Mouse (Mus musculus) lung, postnatal 36 days (tissue): ENCODE data around the gene Plscr1.
A peak's percentile ranks its signal among the peaks of the same experiment; 100 is the strongest.

ENCODE experiments used
- DNase-seq: peaks from one replicate; pipeline ENCODE4 v3.0.0; 2022; ENCODE audit warnings: mixed read lengths

Gene Plscr1

GRCm38 (mm10) chr9:92260481-92261159 is 11.1 kb downstream of the Plscr1 start:
- DNase-seq = peak; percentile 48

GRCm38 (mm10) chr9:92265719-92266118 is 16.2 kb downstream of the Plscr1 start:
- no peak for DNase-seq

DNA sequence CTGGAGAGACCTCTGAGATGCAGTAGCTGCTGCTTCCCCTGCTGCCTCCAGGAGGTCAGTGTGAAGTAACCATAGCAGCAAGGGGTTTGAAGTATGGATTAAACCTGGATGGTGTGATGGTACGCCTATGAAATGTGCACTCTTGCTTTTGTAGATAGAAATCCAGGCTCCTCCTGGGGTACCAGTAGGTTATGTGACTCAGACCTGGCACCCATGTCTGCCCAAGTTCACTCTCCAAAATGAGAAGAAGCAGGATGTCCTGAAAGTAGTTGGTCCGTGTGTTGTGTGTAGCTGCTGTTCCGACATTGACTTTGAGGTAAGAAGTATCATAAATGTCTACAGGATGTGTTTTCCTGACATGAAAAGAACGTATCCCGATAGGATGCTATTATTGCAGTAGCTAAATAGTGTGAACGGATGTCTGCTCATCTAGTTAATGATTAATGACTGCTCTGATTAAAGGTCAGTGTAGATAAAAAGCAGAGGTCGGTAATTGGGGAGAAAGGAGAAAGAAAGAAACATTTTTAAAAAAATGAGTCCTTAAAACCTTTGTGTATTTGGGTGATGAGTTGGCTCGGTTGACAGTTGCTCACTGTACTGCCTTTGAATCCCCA is 17.1 kb downstream of the Plscr1 start:
- DNase-seq = no peak

DNA sequence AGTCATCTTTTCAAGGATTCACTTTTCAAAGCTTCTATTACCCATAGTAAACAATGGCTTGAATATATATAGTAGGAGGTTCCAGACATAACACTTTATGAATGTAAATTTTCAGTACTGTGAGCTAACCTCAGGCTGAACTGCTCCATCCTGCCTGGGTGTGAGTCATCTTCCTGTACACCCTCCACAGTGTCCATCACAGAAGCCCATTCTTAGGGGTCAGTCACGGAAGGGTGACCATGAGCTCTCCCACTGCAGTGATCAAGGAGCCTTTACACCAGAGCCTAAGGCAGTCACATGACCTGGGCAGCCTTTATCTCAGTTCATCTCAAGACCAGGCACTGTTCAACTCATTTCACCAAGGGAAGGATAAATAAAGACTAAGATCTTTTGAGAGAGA is 18.2 kb downstream of the Plscr1 start:
- DNase-seq = no peak

GRCm38 (mm10) chr9:92269829-92270404 is 20.4 kb downstream of the Plscr1 start:
- no peak for DNase-seq

GRCm38 (mm10) chr9:92270927-92271326 is 21.4 kb downstream of the Plscr1 start:
- DNase-seq = peak; percentile 91

DNA sequence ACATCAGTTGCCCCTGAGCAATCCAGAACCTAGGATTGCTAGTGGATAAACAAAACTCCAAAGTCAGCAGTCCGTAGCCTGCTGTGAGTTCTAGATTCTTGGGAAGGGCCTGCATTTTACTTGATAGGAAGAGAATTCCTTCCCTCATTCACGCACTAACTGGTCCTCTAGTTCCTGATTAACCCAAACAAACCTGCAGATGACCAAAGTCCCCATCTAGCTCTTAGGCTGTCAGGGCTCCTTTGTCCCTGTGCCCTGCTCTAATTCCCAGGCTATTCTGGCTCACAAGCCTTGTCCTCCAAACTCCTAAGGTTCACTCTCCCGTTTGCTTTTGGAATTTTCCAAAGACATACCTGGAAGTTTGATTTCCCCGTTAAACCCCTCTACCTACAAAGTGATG is 23.1 kb downstream of the Plscr1 start:
- DNase-seq = no peak

DNA sequence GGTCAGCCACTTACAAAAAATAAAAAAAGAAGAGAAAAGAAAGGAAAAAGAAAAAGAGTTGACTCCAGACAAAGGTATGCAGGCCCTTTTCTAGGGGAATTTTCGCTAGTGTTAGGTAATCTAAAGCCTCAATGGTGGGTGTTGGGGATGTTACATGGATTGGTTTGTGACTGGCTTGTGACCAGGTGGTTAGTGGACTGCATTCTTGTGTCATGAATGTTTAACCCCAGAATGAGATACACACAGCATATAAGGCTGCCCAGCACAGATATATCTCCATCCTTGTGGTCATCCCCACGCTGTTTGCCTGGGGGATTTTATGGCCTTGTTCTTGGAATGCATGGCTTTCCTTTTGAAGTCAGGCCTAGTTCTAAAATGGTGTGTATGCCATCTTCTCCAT is 23.7 kb downstream of the Plscr1 start:
- no peak for DNase-seq

DNA sequence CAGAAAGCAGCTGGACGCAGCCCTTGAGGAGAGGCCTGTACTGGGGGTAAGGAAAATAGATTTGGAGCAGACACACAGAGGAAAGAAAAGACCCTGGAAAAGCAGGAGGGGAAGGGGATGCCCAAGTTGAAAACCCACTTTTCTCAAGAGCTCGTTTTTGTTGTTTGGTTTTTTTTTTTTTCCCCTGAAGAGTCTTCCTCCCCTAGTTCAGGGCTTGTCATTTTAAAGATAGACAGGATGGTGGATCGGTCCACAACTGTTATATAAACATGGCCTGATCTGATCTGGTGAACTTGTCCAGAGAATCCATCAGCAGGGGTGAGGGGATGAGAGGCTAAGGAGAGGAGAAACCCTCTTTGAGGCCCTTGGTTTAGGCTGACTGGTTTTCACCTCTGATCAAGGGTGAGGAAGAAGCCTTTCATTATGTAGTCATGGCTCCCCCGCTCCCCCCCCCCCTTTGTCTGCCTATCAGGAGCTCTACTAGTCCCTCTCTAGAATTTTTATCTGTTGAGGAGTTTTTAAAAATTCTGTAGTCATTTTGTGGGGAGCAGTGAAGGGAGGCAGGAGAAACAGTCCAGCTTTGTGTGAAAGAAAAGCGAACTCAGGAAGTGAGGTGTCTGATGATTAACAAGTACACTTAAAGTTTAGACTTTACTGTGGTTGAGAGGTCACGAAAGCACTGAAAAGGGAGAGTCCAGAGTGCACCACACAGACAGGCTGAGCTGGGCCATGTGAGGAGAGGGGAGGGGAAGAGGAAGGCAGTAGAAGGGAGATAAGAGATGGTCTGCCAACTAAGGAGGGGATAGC is 24.6 kb downstream of the Plscr1 start:
- DNase-seq = no peak

DNA sequence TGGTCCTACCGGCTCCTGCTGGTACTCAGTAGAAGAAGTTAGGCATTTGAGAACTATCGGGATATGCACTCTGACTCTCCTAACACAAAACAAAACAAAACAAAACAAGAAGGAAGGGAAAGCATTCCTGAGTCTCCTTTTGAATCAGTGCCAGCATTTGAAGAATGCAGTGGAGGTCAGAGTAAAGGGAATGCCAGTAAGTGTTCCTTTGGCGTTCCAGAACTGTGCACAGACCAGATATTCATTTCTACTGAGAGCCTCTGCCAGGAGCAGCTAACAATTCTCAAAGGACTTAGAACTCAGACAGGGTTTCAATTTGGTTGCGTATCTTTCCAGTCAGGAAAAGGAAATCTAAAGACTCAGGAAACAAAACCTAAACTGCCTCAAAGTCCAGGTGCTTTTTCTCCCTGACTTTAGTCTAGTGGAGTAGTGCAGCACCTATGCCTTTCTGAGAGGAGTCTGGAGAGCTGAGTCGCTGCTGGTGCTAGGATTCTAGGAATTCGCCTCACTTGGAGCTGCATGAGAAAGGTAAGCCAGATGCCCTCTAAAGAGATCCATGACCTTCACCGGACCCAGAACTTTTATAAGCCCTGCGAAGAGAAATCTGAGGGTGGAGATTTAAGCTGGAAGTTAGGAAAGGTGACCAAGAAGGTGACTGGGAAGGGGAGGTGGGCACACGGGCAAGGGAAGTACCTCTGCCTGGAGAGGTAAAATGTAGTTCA is 26.1 kb downstream of the Plscr1 start, which contains the start of gene Plscr2:
Plscr2 (plus strand) TSS at position 117 of the 722 bp plus-strand sequence.
- peak; percentile 78 for DNase-seq

- DNase-seq = no peak
These were observed 26.8 kb downstream of the Plscr1 start for GRCm38 (mm10) chr9:92276360-92276759.

DNA sequence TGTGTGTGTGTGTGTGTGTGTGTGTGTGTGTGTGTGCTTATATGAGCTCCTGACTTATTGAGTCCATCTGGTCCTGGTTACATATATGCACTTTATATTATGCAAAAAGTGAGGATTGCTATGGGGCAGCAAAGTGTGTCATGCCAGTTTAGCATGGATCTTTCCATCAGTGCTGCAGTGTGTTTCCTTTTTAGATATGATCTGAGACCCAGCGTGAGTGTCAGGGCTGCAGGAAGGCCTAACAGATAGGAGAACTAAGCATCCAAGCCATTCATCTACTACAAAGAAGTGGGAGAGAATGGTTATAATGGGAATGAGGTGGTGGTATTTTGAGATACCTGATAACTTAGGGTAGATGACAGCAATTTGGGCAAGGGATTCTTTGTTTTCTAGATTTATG is 30.5 kb downstream of the Plscr1 start:
- no peak for DNase-seq

- DNase-seq = no peak
These were observed 33.1 kb downstream of the Plscr1 start for GRCm38 (mm10) chr9:92282563-92283171.

DNA sequence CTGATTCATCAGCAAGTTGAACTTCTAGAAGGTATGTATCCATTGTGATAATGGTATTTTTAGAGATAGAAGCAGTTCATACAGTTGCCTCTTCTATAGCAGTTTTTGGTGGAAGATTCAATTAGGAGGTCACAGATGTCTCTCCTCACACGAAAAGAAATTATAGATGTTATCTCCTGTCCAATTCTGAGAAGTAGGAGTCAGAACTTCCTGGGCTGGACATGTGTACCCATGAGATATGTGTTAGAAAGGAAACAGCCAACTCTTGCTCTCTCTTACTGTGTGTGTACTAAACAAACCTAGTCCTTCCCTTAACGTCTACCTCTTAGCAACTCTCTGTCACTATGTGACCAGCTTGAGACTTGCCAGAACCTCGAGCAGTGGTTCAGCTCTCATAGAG is 40.1 kb downstream of the Plscr1 start:
- DNase-seq = no peak

- no peak for DNase-seq
These were observed 42.6 kb downstream of the Plscr1 start for GRCm38 (mm10) chr9:92292169-92292568.

GRCm38 (mm10) chr9:92292922-92293321 is 43.4 kb downstream of the Plscr1 start:
- DNase-seq = no peak

- DNase-seq = no peak
These were observed 44.3 kb downstream of the Plscr1 start for GRCm38 (mm10) chr9:92293560-92294548.

- DNase-seq = no peak
These were observed 48.7 kb downstream of the Plscr1 start for GRCm38 (mm10) chr9:92298288-92298687.

GRCm38 (mm10) chr9:92301213-92301612 is 51.7 kb downstream of the Plscr1 start:
- no peak for DNase-seq

DNA sequence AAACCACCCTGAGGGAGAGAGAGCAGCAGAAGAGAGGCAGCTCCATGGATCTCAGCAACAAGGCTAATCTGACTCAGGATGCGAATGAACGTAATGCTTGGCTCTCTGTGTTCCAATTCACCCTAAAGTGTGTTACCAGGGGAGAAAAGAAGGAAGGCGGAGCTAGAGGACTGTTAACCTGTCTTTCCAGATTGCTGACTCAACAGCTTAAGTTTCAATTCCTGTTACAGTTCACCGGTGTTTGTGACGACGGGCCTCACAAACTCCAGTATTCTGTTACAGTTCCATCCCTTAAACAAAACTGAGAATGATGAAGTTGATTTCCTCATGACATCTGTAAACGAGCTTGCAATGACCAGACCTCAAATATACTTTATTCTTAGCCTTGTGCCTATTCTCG is 55.5 kb downstream of the Plscr1 start:
- no peak for DNase-seq

GRCm38 (mm10) chr9:92305620-92306220 is 56.2 kb downstream of the Plscr1 start:
- DNase-seq = no peak
